Mouse (Mus musculus): ENCODE data around the gene 1110008P14Rik. TPM values are rescaled to one million over a fixed set of nuclear protein-coding genes. Genes with fewer than 3 reads are reported as not detected.

Gene 1110008P14Rik
- polyA plus RNA-seq, 1 experiment from 2014 or later = 51.6 TPM

DNA sequence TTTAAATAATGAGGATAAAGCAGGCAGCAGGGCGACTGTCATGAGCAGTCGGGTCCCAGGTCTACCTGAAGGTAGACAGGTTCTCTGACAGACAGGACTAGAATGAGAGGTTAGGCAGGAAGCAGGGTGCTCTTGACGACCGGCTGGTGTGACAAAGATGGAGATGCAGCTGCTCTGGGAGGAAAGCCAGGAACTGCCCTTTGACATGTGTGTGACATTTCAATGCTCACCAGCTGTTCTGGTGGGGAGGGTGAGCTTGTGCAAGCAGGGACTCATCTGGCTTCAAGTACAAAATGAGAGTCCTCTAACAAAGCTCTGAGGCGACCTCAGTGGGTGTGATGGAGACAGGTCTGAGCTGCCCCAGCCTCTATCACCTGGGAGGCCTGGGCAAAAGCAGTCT is 32.2 kb upstream of the 1110008P14Rik start:
- Histone ChIP-seq H3K4me3 (ENCODE audit: low read length) (no peak overlapping the region), H3K4me2 (replicated peaks; ENCODE audit: low read depth, low read length) (no peak overlapping the region), H3K27ac (ENCODE audit: low read length) (no peak overlapping the region), H3K27me3 (ENCODE audit: insufficient read depth, low read length) (no peaks in the 10 kb centered on the region), H3K36me3 (ENCODE audit: insufficient read depth, low read length) (peaks cover 39% of the 10 kb centered on the region), H3K4me1 (ENCODE audit: insufficient read depth, low read length) (peaks cover 13% of the 10 kb centered on the region), H3K9ac (replicated peaks; ENCODE audit: low read length) (no peak overlapping the region), H3K9me3 (ENCODE audit: low read length) (no peaks in the 10 kb centered on the region)
- ATAC-seq (ENCODE audit: low FRiP score, low TSS enrichment) = no peak
- WGBS = 27% methylated on average over 5 of the region's 5 CpGs

DNA sequence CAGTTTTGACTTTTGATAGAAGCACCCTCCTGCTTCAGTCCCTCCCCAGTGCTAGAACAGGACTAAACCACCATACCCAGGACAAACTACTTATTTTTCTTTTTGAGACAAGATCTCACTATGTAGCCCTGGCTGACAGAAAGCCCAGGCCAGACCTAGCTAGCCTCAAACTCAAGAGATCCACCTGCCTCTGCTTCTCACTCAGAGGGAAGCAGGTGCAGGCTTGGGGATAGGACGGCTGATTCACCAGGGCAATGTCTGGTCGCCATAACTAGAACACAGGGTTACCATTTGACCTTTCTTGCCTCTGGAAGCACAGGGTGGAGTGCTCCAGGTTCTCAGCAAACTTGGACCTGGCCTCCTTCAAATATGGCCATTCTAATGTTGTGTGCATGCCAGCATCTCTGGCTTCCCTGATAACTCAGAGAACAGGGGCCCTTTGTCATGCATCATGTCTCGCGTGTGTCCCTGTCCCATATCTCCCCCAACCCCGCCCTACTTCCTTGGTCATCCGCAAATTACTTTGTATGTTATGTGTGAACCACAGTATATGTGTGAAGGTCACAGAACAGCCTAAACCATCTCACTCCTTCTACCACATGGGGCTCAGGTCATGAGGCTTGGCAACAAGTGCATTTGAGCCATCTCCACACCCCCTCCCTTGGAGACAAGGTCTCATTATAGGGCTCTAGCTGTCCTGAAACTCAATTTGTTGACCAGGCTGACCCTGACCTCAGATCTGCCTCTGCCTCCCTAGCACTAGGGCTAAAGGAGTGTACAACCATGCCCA is 31.2 kb upstream of the 1110008P14Rik start:
- H3K27ac ChIP-seq (ENCODE audit: low read length) = no peak overlapping the region
- 91% methylated on average over 6 of the region's 6 CpGs for WGBS
- no peaks in the 10 kb centered on the region for H3K27me3 ChIP-seq (ENCODE audit: insufficient read depth, low read length)
- peaks cover 9% of the 10 kb centered on the region for H3K4me1 ChIP-seq (ENCODE audit: insufficient read depth, low read length)
- H3K4me3 ChIP-seq (ENCODE audit: low read length) = no peak overlapping the region
- H3K36me3 ChIP-seq (ENCODE audit: insufficient read depth, low read length) = peaks cover 33% of the 10 kb centered on the region
- H3K9ac ChIP-seq (replicated peaks; ENCODE audit: low read length) = no peak overlapping the region
- no peak overlapping the region for H3K4me2 ChIP-seq (replicated peaks; ENCODE audit: low read depth, low read length)
- no peak for ATAC-seq (ENCODE audit: low FRiP score, low TSS enrichment)
- no peaks in the 10 kb centered on the region for H3K9me3 ChIP-seq (ENCODE audit: low read length)

- Histone ChIP-seq H3K27ac (ENCODE audit: low read length) (no peak overlapping the region), H3K4me2 (replicated peaks; ENCODE audit: low read depth, low read length) (no peak overlapping the region), H3K36me3 (ENCODE audit: insufficient read depth, low read length) (peaks cover 19% of the 10 kb centered on the region), H3K9me3 (ENCODE audit: low read length) (no peaks in the 10 kb centered on the region), H3K4me1 (ENCODE audit: insufficient read depth, low read length) (peaks cover 9% of the 10 kb centered on the region), H3K9ac (replicated peaks; ENCODE audit: low read length) (no peak overlapping the region), H3K4me3 (ENCODE audit: low read length) (no peak overlapping the region), H3K27me3 (ENCODE audit: insufficient read depth, low read length) (no peaks in the 10 kb centered on the region)
- WGBS = 71% methylated on average over 7 of the region's 7 CpGs
- no peak for ATAC-seq (ENCODE audit: low FRiP score, low TSS enrichment)
Observed at GRCm38 (mm10) chr2:32411407-32411806, 29.7 kb upstream of the 1110008P14Rik start.

GRCm38 (mm10) chr2:32408429-32409424 is 27.0 kb upstream of the 1110008P14Rik start:
- Histone ChIP-seq H3K9ac (replicated peaks; ENCODE audit: low read length) (peak overlapping the region; percentile 38; the same call in 1 of the 2 replicates), H3K36me3 (ENCODE audit: insufficient read depth, low read length) (no peaks in the 10 kb centered on the region), H3K27ac (ENCODE audit: low read length) (peak overlapping the region; percentile 88), H3K27me3 (ENCODE audit: insufficient read depth, low read length) (no peaks in the 10 kb centered on the region), H3K4me2 (replicated peaks; ENCODE audit: low read depth, low read length) (no peak overlapping the region), H3K4me3 (ENCODE audit: low read length) (no peak overlapping the region), H3K9me3 (ENCODE audit: low read length) (no peaks in the 10 kb centered on the region), H3K4me1 (ENCODE audit: insufficient read depth, low read length) (peaks cover 9% of the 10 kb centered on the region; the same call in 1 of the 2 replicates)
- peak; percentile 86 for ATAC-seq (ENCODE audit: low FRiP score, low TSS enrichment)
- 51% methylated on average over 25 of the region's 25 CpGs for WGBS

DNA sequence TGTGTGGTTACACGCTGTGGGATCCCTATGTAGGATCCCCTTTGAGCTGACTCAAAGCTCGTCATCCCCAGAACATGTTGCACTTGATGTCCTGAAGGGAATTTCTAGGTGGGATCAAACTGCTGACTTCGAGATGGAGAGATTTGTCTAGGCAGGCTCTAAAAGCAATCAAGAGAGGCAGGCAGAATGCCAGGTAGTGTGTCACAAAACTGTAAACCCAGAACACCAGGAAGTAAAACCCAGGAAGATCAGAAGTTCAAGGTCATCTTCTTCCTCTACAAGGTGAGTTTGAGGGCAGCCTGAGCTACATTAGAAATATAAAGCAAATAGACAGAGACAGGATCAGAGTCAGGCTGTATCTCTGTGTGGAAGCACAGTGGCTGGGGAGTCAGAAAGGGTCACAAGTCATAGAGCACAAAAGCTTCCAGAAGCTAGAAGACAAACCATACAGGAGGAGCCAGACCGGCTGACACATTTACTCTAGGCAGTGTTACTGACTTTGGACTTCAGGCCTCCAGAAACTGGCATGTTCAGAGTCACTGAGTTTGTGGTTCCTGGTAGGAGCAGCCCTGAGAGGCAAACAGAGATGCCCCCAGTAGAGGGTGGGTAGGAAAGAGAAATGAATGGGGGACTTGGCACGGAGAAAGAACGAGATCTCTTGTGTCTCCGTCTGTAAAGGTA is 25.5 kb upstream of the 1110008P14Rik start:
- Histone ChIP-seq H3K4me2 (replicated peaks; ENCODE audit: low read depth, low read length) (no peak overlapping the region), H3K4me1 (ENCODE audit: insufficient read depth, low read length) (peaks cover 9% of the 10 kb centered on the region; the same call in 1 of the 2 replicates), H3K27ac (ENCODE audit: low read length) (peak overlapping the region; percentile 38; the same call in 1 of the 2 replicates), H3K9me3 (ENCODE audit: low read length) (no peaks in the 10 kb centered on the region), H3K4me3 (ENCODE audit: low read length) (no peak overlapping the region), H3K9ac (replicated peaks; ENCODE audit: low read length) (no peak overlapping the region), H3K27me3 (ENCODE audit: insufficient read depth, low read length) (no peaks in the 10 kb centered on the region), H3K36me3 (ENCODE audit: insufficient read depth, low read length) (peaks cover 9% of the 10 kb centered on the region)
- ATAC-seq (ENCODE audit: low FRiP score, low TSS enrichment) = no peak
- WGBS = 81% methylated on average over 7 of the region's 7 CpGs

- Histone ChIP-seq H3K4me3 (ENCODE audit: low read length) (no peak overlapping the region), H3K9me3 (ENCODE audit: low read length) (no peaks in the 10 kb centered on the region), H3K4me1 (ENCODE audit: insufficient read depth, low read length) (peaks cover 9% of the 10 kb centered on the region; the same call in 1 of the 2 replicates), H3K36me3 (ENCODE audit: insufficient read depth, low read length) (peaks cover 25% of the 10 kb centered on the region), H3K9ac (replicated peaks; ENCODE audit: low read length) (no peak overlapping the region), H3K27ac (ENCODE audit: low read length) (no peak overlapping the region), H3K27me3 (ENCODE audit: insufficient read depth, low read length) (no peaks in the 10 kb centered on the region), H3K4me2 (replicated peaks; ENCODE audit: low read depth, low read length) (no peak overlapping the region)
- ATAC-seq (ENCODE audit: low FRiP score, low TSS enrichment) = no peak
- whole genome bisulfite sequencing = 23% methylated on average over 2 of the region's 2 CpGs
Observed at GRCm38 (mm10) chr2:32404663-32405062, 22.9 kb upstream of the 1110008P14Rik start.

- 0% methylated on average over 15 of the region's 15 CpGs for WGBS
- Histone ChIP-seq H3K4me3 (ENCODE audit: low read length) (peak overlapping the region; percentile 95), H3K27ac (ENCODE audit: low read length) (peak overlapping the region; percentile 90)
Observed at GRCm38 (mm10) chr2:32396695-32397094, 15.0 kb upstream of the 1110008P14Rik start.

DNA sequence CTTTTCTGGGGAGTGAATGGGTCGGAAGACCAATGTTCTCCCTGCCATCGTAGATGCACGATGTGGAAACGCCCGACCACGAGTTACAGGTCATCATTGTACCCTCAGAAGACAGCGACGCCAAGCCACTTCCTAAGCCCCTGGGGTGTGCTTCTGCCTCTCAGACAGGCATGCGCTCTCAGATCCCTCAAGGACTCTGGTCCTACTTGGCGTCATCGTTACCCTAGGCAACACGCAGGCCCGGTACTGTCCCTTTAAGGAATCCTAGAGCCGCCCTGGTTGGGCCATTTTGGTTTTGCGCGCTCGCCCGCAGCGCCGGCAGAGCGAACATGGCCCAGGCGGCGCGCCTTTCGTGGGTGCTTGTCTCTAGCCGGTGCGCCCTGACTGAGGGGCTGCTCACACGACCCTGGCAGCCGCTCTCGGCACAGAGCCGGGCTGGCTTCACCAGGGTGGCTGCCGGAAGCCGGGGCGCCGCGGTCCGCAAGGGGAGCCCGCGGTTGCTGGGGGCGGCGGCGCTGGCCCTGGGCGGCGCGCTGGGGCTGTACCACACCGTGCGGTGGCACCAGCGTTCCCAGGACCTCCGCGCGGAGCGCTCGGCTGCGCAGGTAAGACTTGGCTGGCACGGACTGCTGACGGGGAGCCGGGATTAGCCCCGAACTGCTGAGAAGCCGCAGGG is 14.3 kb upstream of the 1110008P14Rik start:
- Histone ChIP-seq H3K36me3 (ENCODE audit: insufficient read depth, low read length) (peaks cover 9% of the 10 kb centered on the region; the same call in 1 of the 2 replicates), H3K4me1 (ENCODE audit: insufficient read depth, low read length) (peaks cover 14% of the 10 kb centered on the region), H3K9ac (replicated peaks; ENCODE audit: low read length) (peak overlapping the region; percentile 83), H3K4me2 (replicated peaks; ENCODE audit: low read depth, low read length) (peak overlapping the region; percentile 80), H3K4me3 (ENCODE audit: low read length) (peak overlapping the region; percentile 95), H3K27ac (ENCODE audit: low read length) (peak overlapping the region; percentile 90), H3K27me3 (ENCODE audit: insufficient read depth, low read length) (no peaks in the 10 kb centered on the region), H3K9me3 (ENCODE audit: low read length) (no peaks in the 10 kb centered on the region; the same call in 1 of the 2 replicates)
- ATAC-seq (ENCODE audit: low FRiP score, low TSS enrichment) = peak; percentile 95
- WGBS = under 1% methylated on average over 59 of the region's 59 CpGs

More at GRCm38 (mm10) chr2:32396695-32397094, 15.0 kb upstream of the 1110008P14Rik start:
- Histone ChIP-seq H3K27me3 (ENCODE audit: insufficient read depth, low read length) (no peaks in the 10 kb centered on the region), H3K36me3 (ENCODE audit: insufficient read depth, low read length) (peaks cover 10% of the 10 kb centered on the region; the same call in 1 of the 2 replicates), H3K9ac (replicated peaks; ENCODE audit: low read length) (peak overlapping the region; percentile 83), H3K4me1 (ENCODE audit: insufficient read depth, low read length) (peaks cover 14% of the 10 kb centered on the region), H3K9me3 (ENCODE audit: low read length) (no peaks in the 10 kb centered on the region; the same call in 1 of the 2 replicates), H3K4me2 (replicated peaks; ENCODE audit: low read depth, low read length) (peak overlapping the region; percentile 80)
- no peak for ATAC-seq (ENCODE audit: low FRiP score, low TSS enrichment)

All from kidney, embryonic 16.5 days (tissue).